Comparison of ENCODE assay signal across 27 mouse cellular contexts in genomic region chr12:16803237-16803955, GRCm38 (mm10). TPM values are rescaled to one million over a fixed set of nuclear protein-coding genes. Genes with fewer than 3 reads are reported as not detected.
DNase-seq lines count a peak whose midpoint lies in the region; ATAC-seq and TF ChIP-seq lines count a peak whose summit lies in the region.
"Had no signal": no experiment of that assay in that cellular context is flagged by ENCODE, and none has a peak within 500 bp of the region (broad histone marks: within the 10 kb centered on the region; RNA-seq: fewer than 3 reads in every experiment).

No protein-coding gene starts in this region.

- no peak for TF ChIP-seq CTCF in kidney, postnatal 0 days (IDR thresholded peaks at IDR 0.05; ENCODE audit: low read depth)

- no peaks in the 10 kb centered on the region for H3K9me3 ChIP-seq in forebrain, embryonic 11.5 days (ENCODE audit: control insufficient read depth, low read length)
- no peaks in the 10 kb centered on the region for H3K9me3 ChIP-seq in forebrain, embryonic 14.5 days (replicated peaks; ENCODE audit: control insufficient read depth, low read length)
- no peaks in the 10 kb centered on the region for H3K9me3 ChIP-seq in kidney, postnatal 0 days (replicated peaks; ENCODE audit: low read length)
- H3K9me3 ChIP-seq: heart, embryonic 12.5 days; hindbrain, embryonic 13.5 days; intestine, embryonic 15.5 days; liver, embryonic 13.5 days had no signal

- peaks cover 21% of the 10 kb centered on the region for H3K27me3 ChIP-seq in forebrain, embryonic 11.5 days (ENCODE audit: control insufficient read depth, insufficient read depth, low read length)
- H3K27me3 ChIP-seq in forebrain, embryonic 14.5 days (replicated peaks; ENCODE audit: control insufficient read depth, insufficient read depth, low read length) = peaks cover 8% of the 10 kb centered on the region; the same call in 1 of the 2 replicates
- H3K27me3 ChIP-seq in kidney, postnatal 0 days (ENCODE audit: insufficient read depth, low read length) = no peaks in the 10 kb centered on the region

- H3K4me2 ChIP-seq in forebrain, embryonic 11.5 days (ENCODE audit: low read depth, low read length, severe bottlenecking) = no peak overlapping the region
- H3K4me2 ChIP-seq in forebrain, embryonic 14.5 days (ENCODE audit: low read length) = no peak overlapping the region
- no peak overlapping the region for H3K4me2 ChIP-seq in kidney, postnatal 0 days (ENCODE audit: low read length)
- H3K4me2 ChIP-seq: heart, embryonic 12.5 days; hindbrain, embryonic 13.5 days; intestine, embryonic 15.5 days; liver, embryonic 13.5 days; lung, embryonic 14.5 days had no signal

- no peak overlapping the region for H3K4me3 ChIP-seq in forebrain, embryonic 11.5 days (ENCODE audit: low read depth, low read length)
- H3K4me3 ChIP-seq in forebrain, embryonic 14.5 days (ENCODE audit: low read depth, low read length) = no peak overlapping the region
- H3K4me3 ChIP-seq in kidney, postnatal 0 days (replicated peaks; ENCODE audit: low read depth, low read length) = no peak overlapping the region
- H3K4me3 ChIP-seq: heart, embryonic 12.5 days; hindbrain, embryonic 13.5 days; intestine, embryonic 15.5 days; layer of hippocampus, adult 2 months; liver, embryonic 13.5 days had no signal

- H3K4me1 ChIP-seq in forebrain, embryonic 11.5 days (replicated peaks; ENCODE audit: control insufficient read depth, insufficient read depth, low read length) = peaks cover 19% of the 10 kb centered on the region; the same call in 1 of the 2 replicates
- H3K4me1 ChIP-seq in forebrain, embryonic 14.5 days (ENCODE audit: control insufficient read depth, insufficient read depth, low read length) = peaks cover 5% of the 10 kb centered on the region
- H3K4me1 ChIP-seq in kidney, postnatal 0 days (replicated peaks; ENCODE audit: insufficient read depth, low read length) = peaks cover 9% of the 10 kb centered on the region; the same call in 1 of the 2 replicates
- H3K4me1 ChIP-seq: intestine, embryonic 15.5 days had no signal

- ATAC-seq in forebrain, embryonic 11.5 days (replicated peaks; ENCODE audit: low FRiP score) = peak; percentile 39; the same call in 1 of the 2 replicates
- ATAC-seq in forebrain, embryonic 14.5 days = no peak
- ATAC-seq in kidney, postnatal 0 days (replicated peaks; ENCODE audit: low FRiP score, low read depth) = no peak
- ATAC-seq: forebrain, postnatal 0 days; intestine, embryonic 15.5 days had no signal

- WGBS in forebrain, embryonic 11.5 days = 8% methylated on average over 5 of the region's 5 CpGs
- WGBS in forebrain, embryonic 14.5 days = 5% methylated on average over 5 of the region's 5 CpGs
- 33% methylated on average over 5 of the region's 5 CpGs for WGBS in kidney, postnatal 0 days

- no peaks in the 10 kb centered on the region for H3K36me3 ChIP-seq in forebrain, embryonic 11.5 days (ENCODE audit: control insufficient read depth, insufficient read depth, low read length)
- no peaks in the 10 kb centered on the region for H3K36me3 ChIP-seq in forebrain, embryonic 14.5 days (ENCODE audit: control insufficient read depth, insufficient read depth, low read length)
- no peaks in the 10 kb centered on the region for H3K36me3 ChIP-seq in kidney, postnatal 0 days (ENCODE audit: insufficient read depth, low read length)
- H3K36me3 ChIP-seq: heart, embryonic 12.5 days; hindbrain, embryonic 13.5 days; intestine, embryonic 15.5 days; liver, embryonic 13.5 days had no signal

- no peak overlapping the region for H3K9ac ChIP-seq in forebrain, embryonic 11.5 days (ENCODE audit: low read length)
- no peak overlapping the region for H3K9ac ChIP-seq in forebrain, embryonic 14.5 days (ENCODE audit: low read length)
- no peak overlapping the region for H3K9ac ChIP-seq in kidney, postnatal 0 days (ENCODE audit: low read depth, low read length)
- H3K9ac ChIP-seq: forebrain, postnatal 0 days; heart, embryonic 12.5 days; hindbrain, embryonic 13.5 days; intestine, embryonic 15.5 days; liver, embryonic 13.5 days; lung, embryonic 14.5 days had no signal

- no peak overlapping the region for H3K27ac ChIP-seq in forebrain, embryonic 11.5 days (ENCODE audit: low read depth, low read length)
- H3K27ac ChIP-seq in forebrain, embryonic 14.5 days (ENCODE audit: low read depth, low read length) = no peak overlapping the region
- no peak overlapping the region for H3K27ac ChIP-seq in kidney, postnatal 0 days
- H3K27ac ChIP-seq: hindbrain, embryonic 13.5 days; intestine, embryonic 15.5 days; layer of hippocampus, adult 2 months; liver, embryonic 13.5 days; stomach, postnatal 0 days had no signal

- DNase-seq in forebrain, embryonic 11.5 days (ENCODE audit: low spot score) = peak; percentile 57
- no peak for DNase-seq in forebrain, embryonic 14.5 days (ENCODE audit: low spot score)
- DNase-seq in kidney, postnatal 0 days (ENCODE audit: low spot score) = peak; percentile 75
- no peak for DNase-seq in kidney, postnatal 14 days
- DNase-seq in Muller cell, postnatal 12 days (ENCODE audit: inconsistent ontology term) = peak; percentile 85
- peak; percentile 50 for DNase-seq in embryo, embryonic 11 days
- DNase-seq in cerebellum, adult 9-11 months = no peak
- DNase-seq in heart, postnatal 14 days = no peak
- DNase-seq: adrenal gland, postnatal 25 days; cerebellum, adult 9-10 months; forebrain, postnatal 0 days; gastrocnemius, postnatal 25 days; heart, adult 18-20 months; heart, postnatal 10 days; kidney, postnatal 25 days; layer of hippocampus, postnatal 36 days; liver, embryonic 13.5 days; lung, embryonic 14.5 days; lung, postnatal 4 days; thymus, adult 2 months; thymus, postnatal 4 days had no signal

- intact Hi-C loops in heart, postnatal 14 days (cut with DNase I) = loop anchor here (5.0 kb wide), 3 partner anchors 46 to 544 kb away; partner anchors contain the start of gene Nol10

RNA-seq across cellular contexts. Expression of gene Greb1, which starts 2.7 kb away (rescaled TPM):
- 7.1 and 7.7 TPM in 2 replicates for polyA plus RNA-seq in forebrain, embryonic 11.5 days (2014; fragmentation: Nextera tagmentation; extraction: Ambion mirVana)
- polyA plus RNA-seq in forebrain, embryonic 14.5 days (2014; fragmentation: Nextera tagmentation; extraction: Ambion mirVana) = 0.17 and 0.46 TPM in 2 replicates
- 1.3 and 2.0 TPM in 2 replicates for polyA plus RNA-seq in kidney, postnatal 0 days (2015; fragmentation: Nextera tagmentation; extraction: Ambion mirVana)
- under 1 TPM; 0.19 to 0.90 TPM for total RNA-seq in heart, postnatal 14 days (2021)
- total RNA-seq: megakaryocyte-erythroid progenitor cell, adult 5-6 weeks had no signal

RNA-seq across cellular contexts. Expression of gene E2f6, which starts 7.4 kb away (rescaled TPM):
- polyA plus RNA-seq in forebrain, embryonic 11.5 days (2014; fragmentation: Nextera tagmentation; extraction: Ambion mirVana) = 77.4 and 89.1 TPM in 2 replicates
- 33.9 and 36.4 TPM in 2 replicates for polyA plus RNA-seq in forebrain, embryonic 14.5 days (2014; fragmentation: Nextera tagmentation; extraction: Ambion mirVana)
- 25.3 and 26.8 TPM in 2 replicates for polyA plus RNA-seq in kidney, postnatal 0 days (2015; fragmentation: Nextera tagmentation; extraction: Ambion mirVana)
- 10 to 100 TPM; 57.2 to 60.7 TPM for total RNA-seq in heart, postnatal 14 days (2021)

Comparison
In these comparisons a context has a peak if more than half of its experiments do, and no peak if none do; other contexts are left out.
1. DNase-seq: peak in forebrain, embryonic 11.5 days (single experiment), kidney, postnatal 0 days (single experiment), Muller cell, postnatal 12 days (single experiment) and embryo, embryonic 11 days (single experiment); none in forebrain, embryonic 14.5 days (single experiment), kidney, postnatal 14 days (single experiment), cerebellum, adult 9-11 months (single experiment) and heart, postnatal 14 days (0 of 2).